Mouse (Mus musculus) brain, embryonic 18.5 days (tissue): ENCODE measurements around the gene Fam234b.

Experiments used
- DNase-seq: peaks from one replicate; pipeline ENCODE4 v3.0.0-alpha.2; 2012; ENCODE audit warnings: low read depth, low spot score

Gene Fam234b

GRCm38 (mm10) chr6:135197921-135198532, at the start of gene Fam234b, which contains the start of gene Hebp1:
Gene Fam234b (plus strand): TSS chr6:135197977.
Gene Hebp1 (minus strand): TSS chr6:135198022.
- DNase-seq = peak; percentile 49

- no peak for DNase-seq
These were observed 49.3 kb upstream of the Fam234b start for GRCm38 (mm10) chr6:135148506-135148905.

GRCm38 (mm10) chr6:135149175-135149574, 48.6 kb upstream of the Fam234b start:
- DNase-seq = no peak

GRCm38 (mm10) chr6:135149722-135150121, 48.1 kb upstream of the Fam234b start:
- no peak for DNase-seq

- no peak for DNase-seq
These were observed 47.5 kb upstream of the Fam234b start for GRCm38 (mm10) chr6:135150311-135150710.

- no peak for DNase-seq
These were observed 44.1 kb upstream of the Fam234b start for GRCm38 (mm10) chr6:135153719-135154118.

GRCm38 (mm10) chr6:135156597-135156996, 41.2 kb upstream of the Fam234b start:
- no peak for DNase-seq

- DNase-seq = no peak
These were observed 40.3 kb upstream of the Fam234b start for GRCm38 (mm10) chr6:135157496-135157895.

GRCm38 (mm10) chr6:135158509-135158908, 39.3 kb upstream of the Fam234b start:
- no peak for DNase-seq

- DNase-seq = no peak
These were observed 36.4 kb upstream of the Fam234b start for GRCm38 (mm10) chr6:135161356-135161755.

- DNase-seq = no peak
These were observed 35.5 kb upstream of the Fam234b start for GRCm38 (mm10) chr6:135162311-135162710.

GRCm38 (mm10) chr6:135162861-135163260, 34.9 kb upstream of the Fam234b start:
- DNase-seq = no peak

GRCm38 (mm10) chr6:135165191-135165590, 32.6 kb upstream of the Fam234b start:
- no peak for DNase-seq

- no peak for DNase-seq
These were observed 32.1 kb upstream of the Fam234b start for GRCm38 (mm10) chr6:135165706-135166105.

GRCm38 (mm10) chr6:135166262-135166661, 31.5 kb upstream of the Fam234b start:
- DNase-seq = no peak

- no peak for DNase-seq
These were observed 31.1 kb upstream of the Fam234b start for GRCm38 (mm10) chr6:135166712-135167111.

- peak; percentile 24 for DNase-seq
These were observed 30.1 kb upstream of the Fam234b start for GRCm38 (mm10) chr6:135167380-135168311.

- DNase-seq = no peak
These were observed 29.3 kb upstream of the Fam234b start for GRCm38 (mm10) chr6:135168471-135168870.

GRCm38 (mm10) chr6:135169246-135169645, 28.5 kb upstream of the Fam234b start:
- DNase-seq = no peak

GRCm38 (mm10) chr6:135171736-135172135, 26.0 kb upstream of the Fam234b start:
- no peak for DNase-seq

- no peak for DNase-seq
These were observed 22.8 kb upstream of the Fam234b start for GRCm38 (mm10) chr6:135175014-135175413.

- no peak for DNase-seq
These were observed 20.5 kb upstream of the Fam234b start for GRCm38 (mm10) chr6:135177271-135177670.

- DNase-seq = no peak
These were observed 19.2 kb upstream of the Fam234b start for GRCm38 (mm10) chr6:135178599-135178998.
